Mouse (Mus musculus) left cerebral cortex, adult 18-20 months (tissue): Measurements from ENCODE around the gene Trank1. TPM values are rescaled to one million over a fixed set of nuclear protein-coding genes. Genes with fewer than 3 reads are reported as not detected.

ENCODE experiments used
- DNase-seq, 2 experiments: peaks; one replicate each; pipeline ENCODE4 v3.0.0; 2021 to 2022; ENCODE audit warnings: low spot score in 2 of 2, mixed read lengths in 1 of 2
- total RNA-seq, 2 experiments: library from RNA; stranded (reverse); gene quantifications; 2 replicates each; pipeline ENCODE4 v1.2.3; 2021

Trank1 gene
- total RNA-seq, 2 experiments from 2014 or later: 277 to 278 TPM

DNA sequence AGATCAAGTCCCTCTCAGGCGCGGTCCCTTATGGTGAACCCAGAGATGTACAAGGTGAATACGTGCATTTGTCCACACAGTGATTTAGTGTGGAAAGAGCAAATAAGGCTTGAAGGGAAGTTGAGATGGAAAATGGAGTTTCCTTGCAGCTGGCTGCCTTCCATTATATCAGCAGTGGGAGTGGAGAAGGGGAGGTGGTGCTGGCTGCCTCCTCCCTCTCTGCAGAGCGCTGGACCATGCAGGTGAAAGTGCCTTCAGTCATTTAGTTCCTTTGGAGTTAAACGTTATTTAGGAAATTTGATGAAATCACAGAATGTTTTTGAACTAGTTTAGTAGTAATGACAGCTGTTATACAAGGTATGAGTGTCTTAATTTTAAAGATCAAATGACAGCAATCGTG, 66.3 kb downstream of the Trank1 start:
- DNase-seq: no peak

DNA sequence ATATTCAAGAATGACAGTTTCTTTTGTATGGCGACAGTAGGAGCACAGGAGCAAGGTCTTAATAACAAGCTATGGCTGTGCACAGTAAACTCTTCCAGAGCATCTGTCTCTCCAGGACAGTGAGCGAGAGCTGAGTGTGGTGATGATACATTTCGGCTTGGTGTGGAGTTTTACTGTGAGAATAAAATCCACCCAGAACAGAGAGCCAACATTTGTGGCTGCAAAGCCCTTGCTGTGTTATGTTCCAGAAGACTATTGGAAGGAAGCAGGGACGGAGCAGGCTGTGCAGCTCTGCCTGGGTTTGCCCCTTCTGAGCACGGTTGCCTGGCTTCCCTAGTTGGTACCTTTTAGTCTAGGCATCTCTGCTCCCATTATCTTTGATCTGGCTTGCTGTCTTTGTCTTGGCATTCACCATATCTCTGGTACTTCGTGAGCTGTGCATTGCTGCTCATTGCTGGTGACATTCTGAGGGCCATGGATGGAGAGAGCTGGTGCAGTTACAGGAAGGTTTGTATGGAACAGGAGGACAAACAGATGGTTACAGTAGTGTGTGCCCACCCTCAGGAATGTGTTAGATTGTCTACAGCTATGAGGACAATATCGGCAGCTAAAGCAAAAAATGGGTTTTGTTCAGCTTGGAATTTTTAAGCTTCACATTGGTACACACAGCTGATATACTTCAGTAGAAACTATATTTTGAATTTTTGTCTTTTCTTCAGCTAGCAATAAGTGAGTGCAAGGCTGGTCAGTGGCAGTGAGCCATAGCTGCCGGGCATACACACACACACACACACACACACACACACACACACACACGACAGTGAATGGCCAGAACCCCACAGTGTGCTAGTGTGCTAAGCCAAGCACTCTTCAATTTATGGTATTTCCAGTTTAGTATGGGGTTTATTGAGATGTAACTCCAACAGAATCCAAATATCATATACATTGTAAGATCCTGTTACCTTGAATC, 69.8 kb downstream of the Trank1 start:
- peak in 1 of 2 experiments; percentile 31 for DNase-seq

- DNase-seq: peak in 1 of 2 experiments; percentile 57
Observed at GRCm38 (mm10) chr9:111382469-111382868, 70.9 kb downstream of the Trank1 start.

GRCm38 (mm10) chr9:111383046-111383445, 71.5 kb downstream of the Trank1 start:
- no peak for DNase-seq

DNA sequence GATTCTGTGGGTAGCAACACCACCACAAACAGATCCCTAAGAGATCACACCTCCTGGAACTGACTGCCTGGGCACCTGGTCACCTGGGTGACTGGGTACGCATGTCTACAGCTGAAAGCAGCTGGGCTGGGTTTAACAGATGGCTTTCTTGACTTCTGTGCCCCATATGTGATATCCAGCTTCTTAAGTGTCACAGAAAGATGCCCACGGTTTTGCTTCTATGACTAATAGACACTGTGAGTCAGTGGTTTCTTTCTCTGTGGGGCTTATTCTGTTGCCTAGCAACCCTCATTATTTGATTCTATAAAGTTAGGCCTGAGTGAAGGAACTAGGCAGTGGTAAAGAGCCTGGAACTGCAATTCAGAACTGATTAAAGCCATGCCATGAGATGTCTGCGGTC, 72.2 kb downstream of the Trank1 start:
- DNase-seq: peak; percentile 36 to 58

DNA sequence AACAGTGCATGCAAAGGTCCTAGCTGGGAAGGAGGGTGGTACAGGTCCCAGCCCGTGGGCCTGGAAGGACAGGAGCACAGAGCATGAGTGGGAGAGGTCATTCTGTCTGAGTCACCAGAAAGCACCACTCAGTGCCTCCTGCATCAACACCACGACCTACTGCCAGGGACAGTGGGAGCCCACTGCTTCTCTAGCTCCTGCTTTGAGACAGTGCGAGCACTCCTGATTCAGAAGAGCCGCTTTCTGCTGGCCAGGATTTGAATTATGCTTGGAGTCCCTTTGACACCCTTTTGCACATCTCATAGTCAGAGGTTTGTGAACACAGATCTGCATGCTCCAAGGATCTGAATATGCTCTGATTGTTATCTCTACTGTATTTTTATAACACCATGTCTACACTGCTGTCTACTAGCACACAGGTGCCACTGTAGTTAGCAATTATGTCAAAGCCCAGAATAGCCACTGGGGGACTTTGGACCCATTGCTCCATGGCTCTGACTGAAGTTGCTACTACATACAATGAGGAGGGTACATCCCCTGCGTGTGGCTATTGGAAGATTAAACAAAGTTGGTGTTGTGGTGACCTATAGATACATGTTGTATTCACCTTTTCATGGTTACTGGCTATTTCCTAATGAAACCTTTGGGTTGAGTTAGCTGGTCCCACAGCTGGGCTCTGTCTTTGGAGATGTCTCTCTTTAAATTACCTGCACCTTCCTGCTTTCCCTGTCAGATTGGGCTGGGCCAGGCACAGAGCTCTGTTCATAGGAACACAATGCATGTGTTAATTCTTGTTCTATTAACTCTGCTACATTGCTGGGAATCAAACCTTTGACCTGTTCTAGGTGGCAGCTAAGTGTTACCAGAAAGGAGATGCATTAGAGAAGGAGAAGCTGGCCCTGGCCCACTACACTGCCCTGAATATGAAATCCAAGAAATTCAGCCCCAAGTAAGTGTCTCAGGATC, 74.3 kb downstream of the Trank1 start:
- no peak for DNase-seq

DNA sequence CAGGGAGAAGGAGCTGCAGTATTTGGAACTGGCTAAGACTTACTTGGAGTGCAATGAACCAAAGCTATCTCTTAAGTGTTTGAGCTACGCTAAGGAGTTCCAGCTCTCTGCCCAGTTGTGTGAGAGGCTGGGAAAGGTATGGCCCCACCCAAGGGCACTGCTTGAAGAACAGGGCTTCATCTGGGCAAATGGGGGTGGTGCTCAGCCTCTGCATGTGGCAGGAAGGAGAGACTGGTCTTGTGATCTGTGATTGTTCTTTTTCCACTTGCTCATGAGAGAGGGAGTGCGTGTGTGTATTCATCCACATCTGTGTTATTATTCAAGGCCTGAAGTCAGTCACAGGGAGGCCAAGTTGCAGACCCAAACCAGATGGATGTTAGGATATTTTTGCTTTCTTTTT, 75.0 kb downstream of the Trank1 start:
- no peak for DNase-seq

DNA sequence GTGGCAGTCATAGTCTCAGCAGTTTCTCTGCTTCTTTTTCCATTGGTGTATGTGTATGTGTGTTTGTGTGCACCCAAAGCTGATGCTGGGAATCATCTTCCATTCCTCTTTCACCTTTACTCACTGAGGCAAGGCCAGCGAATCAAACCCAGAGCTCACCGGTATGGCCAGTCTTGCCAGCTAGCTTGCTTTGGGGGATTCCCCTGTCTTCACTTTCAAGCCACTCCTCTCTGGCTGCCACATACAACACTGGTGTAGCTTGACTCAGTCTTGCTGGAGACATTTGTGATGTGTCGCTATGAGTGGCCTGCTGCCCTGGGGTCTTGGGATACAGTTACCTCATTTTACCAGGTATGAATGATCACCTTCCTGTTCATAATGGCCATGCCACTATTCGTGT, 76.0 kb downstream of the Trank1 start:
- no peak for DNase-seq

DNA sequence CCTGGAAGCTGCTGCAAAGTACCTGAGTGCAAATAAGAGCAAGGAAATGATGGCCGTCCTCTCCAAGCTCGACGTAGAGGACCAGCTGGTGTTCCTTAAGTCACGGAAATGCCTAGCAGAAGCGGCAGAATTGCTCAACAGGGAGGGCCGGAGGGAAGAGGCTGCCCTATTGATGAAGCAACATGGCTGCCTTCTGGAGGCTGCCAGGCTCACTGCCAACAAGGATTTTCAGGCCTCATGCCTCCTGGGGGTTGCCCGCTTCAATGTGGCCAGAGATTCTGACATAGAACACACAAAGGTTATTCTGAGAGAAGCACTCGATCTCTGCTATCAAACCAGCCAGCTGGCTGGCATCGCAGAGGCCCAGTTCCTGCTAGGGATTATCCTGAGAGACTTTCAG, 78.5 kb downstream of the Trank1 start:
- DNase-seq: no peak

DNA sequence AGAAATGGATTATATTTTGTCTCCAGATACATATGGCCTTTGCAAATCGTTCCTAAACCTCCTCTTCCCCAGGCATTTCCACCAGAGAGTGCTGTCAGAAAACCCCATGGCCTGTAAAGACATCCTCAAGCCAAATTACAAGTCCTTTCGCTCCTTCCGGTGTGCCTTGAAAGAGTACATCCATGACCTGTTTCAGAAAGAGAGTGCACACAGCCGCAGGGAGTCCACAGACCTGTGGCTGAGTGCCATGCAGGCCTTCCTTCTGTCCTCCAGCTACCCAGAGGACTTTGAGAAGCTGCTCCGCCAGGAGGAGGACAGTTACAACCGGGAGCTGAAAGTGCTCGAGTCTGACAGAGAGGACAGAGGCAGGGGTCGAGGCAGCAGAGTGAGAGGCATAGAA, 79.5 kb downstream of the Trank1 start:
- no peak for DNase-seq

DNA sequence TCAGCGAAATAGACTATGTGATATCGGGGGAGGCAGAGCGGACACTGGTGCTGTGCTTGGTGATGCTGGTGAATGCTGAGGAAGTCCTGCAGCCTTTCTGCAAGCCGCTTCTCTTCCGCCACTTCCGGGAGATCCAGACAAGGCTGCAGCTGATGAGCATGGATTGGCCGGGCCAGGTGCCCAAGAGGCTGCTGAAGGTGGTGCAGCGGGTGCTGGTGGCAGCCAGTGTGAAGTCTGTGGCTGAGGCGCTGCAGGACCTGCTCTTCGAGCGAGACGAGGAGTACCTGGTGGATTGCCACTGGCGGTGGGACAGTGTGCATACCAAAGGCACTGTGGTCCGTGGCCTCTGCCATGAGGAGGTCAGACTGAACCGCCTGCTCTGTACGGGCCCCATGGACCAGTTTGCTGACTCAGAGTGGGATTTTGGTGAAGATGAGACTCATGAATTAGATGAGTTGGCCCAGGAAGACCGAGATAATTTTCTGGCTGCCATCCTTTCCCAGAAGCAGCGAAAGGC, 80.4 kb downstream of the Trank1 start:
- no peak for DNase-seq

GRCm38 (mm10) chr9:111395265-111395664, 83.7 kb downstream of the Trank1 start:
- no peak for DNase-seq

- no peak for DNase-seq
Observed at GRCm38 (mm10) chr9:111398059-111398458, 86.5 kb downstream of the Trank1 start.

- no peak for DNase-seq
Observed at GRCm38 (mm10) chr9:111400089-111400488, 88.5 kb downstream of the Trank1 start.

DNA sequence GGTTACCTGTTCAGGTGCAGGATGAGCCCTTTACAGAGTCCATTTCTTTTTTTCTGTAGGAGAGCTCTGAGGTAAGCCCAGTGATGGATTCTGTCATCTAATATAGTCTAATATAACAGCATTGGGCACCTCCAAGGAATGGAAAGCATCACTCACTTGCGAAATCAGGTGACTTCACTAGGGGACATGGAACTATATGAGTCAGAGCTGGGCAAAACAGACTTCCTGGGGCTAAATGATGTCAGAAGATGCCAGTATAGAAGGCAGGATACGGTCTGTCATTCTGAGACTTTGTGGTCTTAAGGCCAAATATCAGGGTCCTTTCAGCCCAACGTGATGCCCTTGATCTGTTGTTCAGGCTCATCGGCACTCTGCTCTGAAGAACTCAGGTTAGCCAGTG, 91.6 kb downstream of the Trank1 start:
- no peak for DNase-seq

DNA sequence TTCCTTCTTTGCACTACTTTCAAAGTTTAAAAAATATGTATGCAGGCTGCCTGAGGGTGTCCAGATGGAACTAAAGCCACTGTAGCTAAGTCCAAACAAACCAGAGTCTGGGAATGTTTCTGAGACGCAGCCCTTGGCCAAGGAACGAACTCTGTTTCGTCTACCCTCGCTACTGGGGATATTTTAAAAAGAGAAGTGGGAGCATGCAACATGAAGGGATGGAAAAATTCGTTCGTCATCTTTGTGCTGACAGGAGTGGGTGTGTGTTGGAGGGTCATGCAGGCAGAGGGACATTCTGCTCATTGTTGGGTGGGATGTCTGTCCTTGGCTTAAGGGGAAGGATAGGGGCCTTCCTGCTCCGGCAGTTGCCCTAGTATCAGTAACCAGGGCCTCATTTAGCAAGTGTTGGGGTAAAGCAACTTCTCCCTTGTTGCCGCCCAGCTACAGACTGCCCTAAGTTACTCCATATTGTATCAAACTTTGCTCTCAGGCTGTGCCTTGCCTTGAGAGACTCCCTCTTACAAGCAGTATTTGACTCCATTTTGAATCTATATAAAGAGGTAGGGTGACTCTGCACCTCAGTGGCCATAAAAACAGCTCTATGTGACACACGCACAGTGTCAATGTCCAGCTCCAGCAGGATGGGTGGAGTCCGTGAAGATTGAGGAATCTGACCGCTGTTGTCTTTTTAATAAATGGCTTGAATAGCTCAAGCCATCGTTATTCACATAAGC, 93.0 kb downstream of the Trank1 start:
- DNase-seq: peak in 1 of 2 experiments; percentile 53

GRCm38 (mm10) chr9:111405080-111405428, 93.5 kb downstream of the Trank1 start:
- DNase-seq: no peak

DNA sequence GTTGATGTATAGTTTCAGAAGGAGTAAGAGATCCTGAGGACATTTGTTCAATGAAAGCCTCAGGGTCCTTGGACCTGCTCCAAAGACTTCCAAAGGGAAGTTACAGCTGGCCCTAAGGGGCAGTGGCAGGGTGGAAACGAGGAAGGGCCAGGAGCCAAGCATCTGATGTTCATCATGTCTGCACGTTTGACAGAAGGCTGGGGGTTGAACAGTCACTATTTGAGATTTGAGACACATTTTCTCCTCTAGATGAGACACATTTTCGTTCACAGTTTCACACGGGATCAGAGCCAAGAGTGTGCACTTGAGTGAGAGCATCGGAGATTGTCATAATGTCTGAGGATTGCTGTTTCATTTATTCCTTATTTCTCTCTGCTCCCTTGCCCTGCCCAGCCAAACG, 96.5 kb downstream of the Trank1 start:
- DNase-seq: peak in 1 of 2 experiments; percentile 38

DNA sequence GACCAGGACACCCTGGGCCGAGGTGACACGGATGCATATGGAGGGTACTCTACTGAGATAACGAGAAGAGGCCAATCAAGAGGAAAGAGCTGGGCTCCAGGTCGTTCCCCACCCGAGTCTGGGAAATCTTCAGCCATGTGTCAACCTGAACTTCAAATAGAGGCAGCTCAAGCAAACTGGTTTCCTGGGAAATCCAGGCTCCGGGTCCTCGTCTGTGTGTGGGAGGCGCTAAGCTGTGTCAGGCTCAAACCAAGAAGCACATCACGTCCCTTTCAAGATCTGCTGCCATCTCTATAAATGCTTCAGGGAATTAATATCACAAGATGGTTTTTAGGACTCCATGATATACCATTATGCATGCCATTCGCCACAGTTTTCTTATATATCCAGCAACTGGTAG, 96.9 kb downstream of the Trank1 start:
- DNase-seq: peak in 1 of 2 experiments; percentile 55

DNA sequence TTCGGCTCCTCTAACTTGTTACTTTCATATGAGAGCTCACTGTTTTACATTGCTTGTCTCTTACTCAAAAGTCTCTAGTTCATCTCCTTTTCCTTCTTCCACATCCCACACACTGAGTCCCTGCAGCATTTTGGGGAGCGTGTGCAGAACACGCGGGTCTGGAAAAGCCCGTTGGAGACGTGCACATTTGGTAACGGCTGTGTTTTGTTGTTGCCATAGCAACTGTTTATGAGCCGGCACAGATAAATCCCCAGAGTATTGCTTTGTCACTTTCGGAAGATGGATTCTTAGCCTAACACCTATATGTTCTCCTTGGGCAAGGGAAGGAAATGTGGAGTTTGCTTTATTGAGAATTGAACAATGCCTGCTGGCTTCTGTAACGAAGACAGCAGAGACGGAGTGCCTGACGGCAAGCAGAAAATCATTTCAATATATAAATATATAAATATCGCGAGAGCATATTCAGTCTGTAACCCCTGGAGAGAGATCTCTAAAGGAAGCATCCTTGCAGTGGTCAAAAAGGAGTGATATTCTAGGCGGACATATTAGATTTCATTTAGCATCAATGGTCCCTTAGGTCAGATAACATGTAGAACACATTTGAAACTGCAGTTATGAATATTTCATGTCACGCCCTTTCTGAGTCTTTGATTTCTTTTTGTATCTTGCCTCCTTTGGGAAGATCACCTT, 101.1 kb downstream of the Trank1 start:
- DNase-seq: peak in 1 of 2 experiments; percentile 73
